Mouse (Mus musculus) spleen, embryonic (tissue): ENCODE measurements around the gene Gm4792.

Source experiments
- CTCF ChIA-PET: fragments of 350-600 bp; sonication (Branson Sonifier 250); formaldehyde crosslinking; loops from one replicate; lab custom pipeline; 2022; lab: Charles Lee

The Gm4792 gene

GRCm38 (mm10) chr10:94298471-94298870, at the start of gene Gm4792:
Gm4792 (minus strand) TSS chr10:94298703.
- CTCF ChIA-PET, result no interaction called here

- CTCF ChIA-PET, result no interaction called here
Observed at GRCm38 (mm10) chr10:94347959-94348358, 49.5 kb upstream of the Gm4792 start.

GRCm38 (mm10) chr10:94347296-94347695, 48.8 kb upstream of the Gm4792 start:
- CTCF ChIA-PET, result no interaction called here

DNA sequence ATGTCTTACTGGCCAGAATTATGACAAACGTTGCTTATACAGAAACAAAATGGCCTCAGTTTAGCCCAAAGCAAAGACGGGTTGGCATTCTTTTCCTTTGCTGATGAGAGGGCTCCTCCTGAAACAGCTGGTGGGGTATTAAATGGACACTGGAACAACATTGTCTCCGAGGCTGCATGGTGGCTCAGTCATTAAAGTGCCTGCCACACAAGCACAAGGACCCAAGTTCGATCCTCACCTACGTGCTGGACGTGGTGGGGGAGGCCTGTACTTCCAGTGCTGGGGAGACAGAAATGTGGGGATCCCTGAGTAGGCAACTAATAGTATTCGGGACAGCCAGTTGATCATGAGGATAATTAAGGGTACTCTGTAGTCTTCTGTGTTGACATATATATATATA, 48.1 kb upstream of the Gm4792 start:
- CTCF ChIA-PET, result no interaction called here

DNA sequence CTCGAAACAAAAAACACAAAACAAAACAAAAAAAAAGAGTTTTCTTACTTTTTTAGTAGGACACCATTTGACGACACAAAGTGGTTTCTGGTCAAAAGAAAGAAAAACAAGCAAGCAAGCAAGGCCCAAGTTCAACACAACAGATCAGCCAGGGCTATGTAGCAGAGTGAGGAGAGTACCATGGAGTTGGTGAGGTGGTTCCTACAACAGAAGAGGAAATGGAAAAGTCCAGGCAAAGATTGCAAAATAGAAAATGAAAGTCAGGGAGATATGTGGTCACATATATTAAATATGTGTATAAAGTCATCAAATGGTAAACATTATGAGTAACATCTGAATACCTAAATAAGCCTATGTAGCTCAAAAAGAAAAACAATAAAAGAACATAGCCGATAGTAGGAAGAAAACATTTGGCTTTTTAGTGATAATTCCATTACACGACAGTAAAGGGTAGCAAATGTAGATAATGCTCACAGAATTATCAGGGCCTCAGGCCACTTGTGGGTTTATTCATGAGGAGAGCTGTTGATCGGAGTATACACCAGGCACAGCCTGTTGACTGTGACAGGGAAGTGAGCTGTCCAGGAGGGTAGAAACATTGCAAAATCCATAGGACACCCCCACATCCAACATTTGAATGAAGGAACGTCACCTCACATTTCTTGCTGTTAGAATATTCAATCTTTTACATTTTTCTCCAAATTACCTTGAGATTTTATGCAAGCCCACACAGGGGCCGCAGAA, 47.2 kb upstream of the Gm4792 start:
- CTCF ChIA-PET, result no interaction called here

GRCm38 (mm10) chr10:94344631-94345417, 46.3 kb upstream of the Gm4792 start:
- CTCF ChIA-PET, result no interaction called here

- CTCF ChIA-PET, result no interaction called here
Observed at GRCm38 (mm10) chr10:94343581-94343980, 45.1 kb upstream of the Gm4792 start.

DNA sequence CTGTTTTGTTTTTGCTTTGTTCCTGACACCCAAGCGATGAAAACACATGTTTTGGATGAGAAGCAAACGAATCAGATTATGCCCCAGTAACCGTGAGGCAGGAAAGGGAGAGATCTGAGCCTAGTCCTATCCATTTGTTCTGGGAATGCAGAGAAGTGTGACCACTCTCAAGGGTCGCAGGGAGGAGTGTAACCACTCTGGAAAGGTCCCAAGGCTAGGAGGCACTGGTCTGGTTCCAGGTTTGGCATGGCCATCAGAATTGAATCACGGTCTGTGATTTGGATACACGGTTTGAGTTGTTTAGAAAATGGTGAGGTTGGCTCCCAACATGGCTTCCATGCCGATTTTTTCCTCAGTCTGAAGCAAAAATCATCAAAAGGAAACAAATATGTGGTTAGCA, 43.8 kb upstream of the Gm4792 start:
- CTCF ChIA-PET, result no interaction called here

- CTCF ChIA-PET, result no interaction called here
Observed at GRCm38 (mm10) chr10:94341501-94341900, 43.0 kb upstream of the Gm4792 start.

DNA sequence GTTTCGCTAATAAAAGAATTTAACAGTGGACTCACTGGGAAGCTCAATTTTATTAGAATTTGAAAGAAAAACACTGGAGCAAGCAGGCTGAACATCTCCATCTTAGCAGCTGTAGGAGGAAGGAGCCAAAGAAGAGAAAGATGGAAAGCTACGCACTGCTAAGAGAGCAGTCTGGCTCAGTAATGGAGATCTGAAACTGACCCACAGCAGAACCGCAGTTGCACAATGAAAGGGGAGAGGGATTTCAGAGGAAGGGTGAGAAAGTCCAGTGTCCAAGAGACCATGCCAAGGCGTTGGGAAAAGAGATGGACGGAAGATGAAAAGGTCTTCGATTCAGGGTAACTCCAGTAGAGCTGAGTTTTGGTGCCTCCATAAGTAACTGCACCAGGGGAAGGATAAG, 37.6 kb upstream of the Gm4792 start:
- CTCF ChIA-PET, result no interaction called here

GRCm38 (mm10) chr10:94335047-94335446, 36.5 kb upstream of the Gm4792 start:
- CTCF ChIA-PET, result no interaction called here

DNA sequence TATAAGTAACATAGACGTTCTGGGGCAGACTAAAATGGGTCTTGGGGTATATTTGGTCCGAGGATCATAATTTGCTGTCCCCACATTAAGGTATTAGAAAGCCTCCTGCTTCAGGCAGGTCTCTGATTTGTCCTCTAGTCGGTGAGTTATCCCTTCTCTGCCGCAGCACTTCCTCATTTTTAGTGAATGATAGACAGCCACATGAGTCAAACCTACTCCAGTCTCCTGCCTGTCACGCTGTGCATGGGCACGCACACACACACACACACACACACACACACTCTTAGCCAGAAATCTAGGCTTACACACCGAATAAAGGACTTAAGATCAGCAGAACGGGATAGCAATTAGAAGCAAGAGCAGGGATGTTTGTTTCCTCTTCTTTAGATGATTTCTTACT, 34.8 kb upstream of the Gm4792 start:
- CTCF ChIA-PET, result no interaction called here

- CTCF ChIA-PET, result no interaction called here
Observed at GRCm38 (mm10) chr10:94332358-94333137, 34.0 kb upstream of the Gm4792 start.

GRCm38 (mm10) chr10:94329962-94330361, 31.5 kb upstream of the Gm4792 start:
- CTCF ChIA-PET, result no interaction called here

GRCm38 (mm10) chr10:94318574-94318973, 20.1 kb upstream of the Gm4792 start:
- CTCF ChIA-PET, result no interaction called here

DNA sequence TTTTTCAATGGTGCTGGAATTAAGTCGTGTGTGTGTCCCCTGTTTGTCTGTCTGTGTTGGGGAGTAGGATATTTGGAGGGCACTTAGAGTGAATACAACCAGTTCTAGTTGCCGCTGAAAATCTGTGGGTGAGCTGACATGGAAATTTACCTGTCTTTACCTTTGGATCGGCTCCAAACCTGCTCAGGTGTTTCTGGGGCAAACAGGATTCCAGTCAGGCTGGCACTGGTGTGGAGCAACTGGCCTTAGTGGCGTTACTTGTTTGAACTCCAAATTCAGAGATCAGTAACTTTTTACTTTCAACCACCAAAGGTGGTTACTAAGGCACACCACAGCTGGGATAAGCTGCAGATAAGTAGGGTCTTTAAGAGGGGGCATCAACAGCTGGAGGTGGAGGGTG, 14.6 kb upstream of the Gm4792 start:
- CTCF ChIA-PET, result no interaction called here

GRCm38 (mm10) chr10:94312007-94312715, 13.7 kb upstream of the Gm4792 start:
- CTCF ChIA-PET, result interaction anchor here (0.7 kb wide), 1 partner anchor 1369 kb away, joined by 3 read pairs; no protein-coding TSS in a partner anchor

GRCm38 (mm10) chr10:94311511-94312006, 13.1 kb upstream of the Gm4792 start, which contains the start of gene Tmcc3:
Tmcc3 (plus strand) TSS chr10:94311949.
- CTCF ChIA-PET, result interaction anchor here (0.7 kb wide), 1 partner anchor 1370 kb away, joined by 3 read pairs; no protein-coding TSS in a partner anchor

GRCm38 (mm10) chr10:94310499-94311267, 12.2 kb upstream of the Gm4792 start:
- CTCF ChIA-PET, result no interaction called here

DNA sequence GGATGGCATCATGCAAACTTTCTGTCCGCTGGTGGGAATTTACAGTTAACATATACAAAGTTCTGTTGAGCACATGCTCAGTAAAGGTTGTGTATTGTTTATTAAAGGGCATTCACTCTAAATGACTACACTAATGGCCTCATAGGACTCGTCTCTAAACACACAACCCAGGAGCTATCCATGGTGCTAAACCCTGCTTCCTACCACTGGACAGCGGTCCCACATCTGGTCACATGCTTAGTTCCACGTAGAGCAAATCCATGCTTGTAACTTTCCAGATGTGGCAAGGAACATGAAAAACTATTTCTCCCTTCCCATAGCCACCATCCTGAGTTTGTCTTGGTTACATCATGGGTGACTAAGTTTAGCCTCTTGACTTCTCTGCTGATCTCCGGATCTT, 7.0 kb upstream of the Gm4792 start:
- CTCF ChIA-PET, result no interaction called here
